Mouse (Mus musculus): ENCODE results near the gene Mapkbp1.

The Mapkbp1 gene

DNA sequence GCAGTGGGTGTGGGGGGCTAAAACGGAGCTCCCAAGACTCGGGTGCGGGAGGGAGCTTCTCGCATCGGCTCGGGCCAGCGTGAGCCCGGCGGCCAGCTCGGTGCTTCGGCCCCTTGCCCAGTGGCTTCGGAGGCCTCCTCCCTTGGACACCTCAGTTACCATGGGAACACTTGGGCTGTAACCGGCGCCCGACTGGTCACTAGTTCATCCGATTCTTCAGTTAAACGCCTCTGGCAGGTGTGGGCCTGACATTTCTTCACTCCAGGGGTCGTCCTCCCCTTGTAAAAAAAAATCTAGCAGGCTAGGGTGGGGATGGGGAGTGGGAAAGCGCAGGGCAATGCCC lies at the start of gene Mapkbp1:
Gene Mapkbp1, plus strand, starts transcription at position 163 of the 343 bp plus-strand sequence.
- DNase-seq (ENCODE audit: low read depth, low spot score) = no peak

DNA sequence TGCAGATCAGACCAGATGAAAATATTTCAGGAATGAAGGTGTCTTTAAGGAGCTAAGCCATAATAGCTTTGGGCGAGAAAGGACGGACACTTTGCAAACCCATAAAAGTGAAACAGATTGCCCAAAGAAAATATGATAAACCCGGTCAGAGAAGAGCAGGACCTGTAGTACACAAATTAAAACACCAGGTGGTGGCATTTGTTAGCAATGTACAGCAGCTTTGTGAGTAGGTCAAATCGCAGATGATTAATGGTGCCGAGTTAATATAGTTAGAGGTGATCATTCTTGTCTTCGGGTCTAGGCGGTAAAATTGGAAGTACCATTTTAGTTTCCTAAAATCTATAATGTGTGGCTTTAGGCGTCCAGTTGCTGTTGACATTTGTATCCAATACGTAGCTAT lies 1.9 kb upstream of the Mapkbp1 start:
- DNase-seq (ENCODE audit: low read depth, low spot score) = peak; percentile 70

DNA sequence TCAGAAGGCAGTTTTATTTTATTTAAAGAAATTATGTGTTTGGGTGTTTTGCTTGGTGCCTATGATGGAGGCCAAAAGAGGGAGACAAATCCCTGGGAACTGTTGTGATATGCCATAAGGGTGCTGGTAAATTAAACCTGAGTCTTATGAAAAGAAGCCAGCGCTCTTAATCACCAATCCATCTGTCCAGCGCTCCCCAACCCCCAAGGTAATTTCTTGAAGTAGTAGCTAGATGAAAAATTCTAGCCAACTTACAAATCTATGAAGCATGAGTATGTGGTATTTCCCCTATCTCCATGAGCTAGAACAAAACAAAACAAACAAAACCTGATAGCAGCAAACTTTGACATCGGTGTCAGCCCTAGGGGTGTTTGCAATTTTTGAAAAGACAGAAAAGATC lies 1.2 kb upstream of the Mapkbp1 start:
- DNase-seq (ENCODE audit: low read depth, low spot score) = no peak

DNA sequence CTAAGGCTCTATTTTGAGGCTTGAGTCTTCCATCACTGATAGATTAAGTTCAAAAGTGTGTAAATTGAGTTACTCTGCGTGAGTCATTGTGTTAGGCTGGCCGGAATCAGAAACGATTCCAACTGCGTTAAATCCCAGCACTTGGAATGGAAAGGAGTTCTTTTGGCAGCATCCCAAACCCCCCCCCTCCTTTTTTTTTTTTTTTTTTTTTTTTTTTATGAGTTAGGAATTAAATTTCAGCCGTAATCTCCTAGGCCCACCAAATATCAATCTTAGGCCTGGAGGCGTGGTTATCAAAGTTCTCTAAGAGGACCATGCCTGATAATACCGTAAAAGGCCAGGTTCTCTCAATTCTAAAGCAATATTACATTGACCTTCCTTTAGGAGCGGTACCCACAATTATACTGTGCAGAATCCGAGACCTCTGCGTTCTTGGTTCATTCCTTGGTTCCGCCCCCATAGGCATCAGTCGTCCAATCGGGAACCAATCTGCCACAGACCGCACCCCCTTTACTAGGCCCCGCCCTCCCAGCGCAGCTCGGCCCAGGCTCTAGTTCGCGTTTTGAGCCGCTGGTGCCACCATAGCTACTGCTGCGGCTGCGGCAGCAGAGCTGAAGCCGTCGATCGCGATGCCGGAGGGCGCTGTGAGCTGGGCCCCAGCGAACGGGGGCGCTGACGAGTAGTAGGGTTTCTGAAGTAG lies 512 bp upstream of the Mapkbp1 start:
- DNase-seq (ENCODE audit: low read depth, low spot score) = peak; percentile 96

DNA sequence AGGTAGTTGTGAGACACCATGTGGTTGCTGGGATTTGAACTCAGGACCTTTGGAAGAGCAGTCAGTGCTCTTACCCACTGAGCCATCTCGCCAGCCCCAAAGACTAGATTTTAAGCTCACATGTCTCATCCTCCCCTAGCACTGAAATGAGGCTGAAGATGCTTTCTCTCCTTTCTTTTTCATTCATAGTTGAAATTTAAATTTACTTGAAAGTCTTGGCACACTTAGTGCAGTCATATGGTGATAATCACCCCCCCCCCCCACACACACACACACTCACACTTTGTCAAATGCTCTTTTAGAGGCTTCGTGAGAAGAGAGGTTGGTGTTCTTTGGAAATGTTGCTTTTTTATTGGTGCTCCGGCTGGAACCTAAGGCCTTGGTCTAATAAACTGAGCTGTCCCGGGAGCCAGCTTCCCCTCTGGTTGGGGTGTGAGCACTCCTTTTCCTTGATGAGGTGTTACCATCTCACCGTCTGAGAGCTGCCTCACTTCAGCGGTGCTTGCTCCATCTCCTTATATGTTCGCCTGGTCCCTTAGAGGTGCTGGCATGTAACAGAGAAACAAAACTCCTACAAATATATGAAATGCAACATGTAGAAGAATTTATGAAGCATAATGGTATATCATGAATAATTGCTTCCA lies 8.0 kb downstream of the Mapkbp1 start:
- DNase-seq (ENCODE audit: low read depth, low spot score) = no peak

DNA sequence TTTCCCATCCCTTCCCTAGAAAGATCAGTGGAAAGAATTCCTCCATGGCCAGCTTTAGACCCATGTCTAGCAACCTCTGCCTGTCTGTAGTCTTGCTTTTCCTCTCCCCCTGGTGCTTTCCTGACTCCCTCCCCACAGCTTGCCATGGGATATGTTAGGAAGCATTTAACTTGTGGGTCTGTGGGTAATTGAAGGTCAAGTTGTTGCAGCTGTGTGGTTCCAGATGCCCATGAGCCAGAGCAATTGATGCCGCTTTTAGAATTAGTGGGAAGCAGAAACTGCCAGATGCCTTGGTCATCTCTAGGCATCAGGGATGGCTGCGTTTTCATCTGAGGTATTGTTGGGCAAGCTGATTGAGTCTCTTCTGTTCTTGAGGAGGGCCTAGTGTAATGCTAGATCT lies 9.1 kb downstream of the Mapkbp1 start:
- DNase-seq (ENCODE audit: low read depth, low spot score) = no peak

DNA sequence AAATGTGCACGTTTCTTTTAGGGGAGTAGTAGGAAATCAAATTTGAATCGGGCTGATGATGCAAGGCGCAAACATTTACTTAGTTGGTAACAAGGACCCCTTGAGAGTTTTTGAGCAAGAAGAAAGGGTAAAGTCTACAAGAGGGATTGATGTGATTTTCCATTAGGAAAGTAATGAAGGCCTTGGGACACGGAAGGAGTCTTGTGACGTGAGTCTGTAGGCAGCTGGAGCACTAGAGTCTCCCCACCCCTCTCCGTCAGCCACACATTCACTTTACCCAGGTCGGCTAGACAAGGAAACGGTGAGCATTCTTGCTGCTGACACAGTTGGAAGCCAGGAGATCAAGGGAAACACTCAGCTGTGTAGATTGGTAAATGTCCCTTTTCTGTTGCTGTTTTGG lies 13.4 kb downstream of the Mapkbp1 start:
- DNase-seq (ENCODE audit: low read depth, low spot score) = no peak

DNA sequence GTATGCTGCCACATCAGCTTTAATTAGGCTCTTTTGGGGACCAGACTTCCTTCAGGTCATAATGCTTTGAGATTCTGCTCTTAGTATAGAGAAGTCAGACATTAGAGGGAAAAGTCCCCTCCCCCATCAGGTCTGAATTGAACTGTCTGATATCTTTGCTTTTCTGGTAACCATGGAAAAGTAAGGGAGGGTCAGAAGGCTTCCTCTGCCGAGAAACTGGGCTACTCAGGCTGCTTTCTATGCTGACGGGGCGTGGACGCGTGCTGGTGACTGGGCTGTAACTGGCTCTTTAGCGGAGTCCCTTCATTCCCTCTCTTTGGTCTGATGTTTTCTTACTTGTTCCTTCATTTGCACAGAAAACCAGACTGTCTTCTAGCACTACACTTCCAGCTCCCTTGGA lies 13.9 kb downstream of the Mapkbp1 start:
- no peak for DNase-seq (ENCODE audit: low read depth, low spot score)

DNA sequence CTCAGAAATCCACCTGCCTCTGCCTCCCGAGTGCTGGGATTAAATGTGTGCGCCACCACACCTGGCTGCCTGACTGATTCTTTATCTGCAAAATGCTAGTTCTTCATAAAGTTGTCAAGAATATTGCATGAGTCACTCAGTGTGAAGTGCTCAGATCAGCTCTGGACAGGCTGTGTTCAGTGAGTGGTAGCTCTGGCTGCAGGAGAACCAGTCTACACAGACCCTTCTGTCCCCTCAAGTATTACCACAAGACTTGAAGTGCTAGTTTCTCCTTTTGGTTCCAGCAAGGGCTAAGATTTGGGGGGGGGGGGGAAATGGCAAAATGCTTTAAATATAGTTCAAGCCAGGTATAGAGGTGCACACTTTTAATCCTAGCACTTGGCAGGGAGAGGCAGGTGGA lies 14.9 kb downstream of the Mapkbp1 start:
- no peak for DNase-seq (ENCODE audit: low read depth, low spot score)

DNA sequence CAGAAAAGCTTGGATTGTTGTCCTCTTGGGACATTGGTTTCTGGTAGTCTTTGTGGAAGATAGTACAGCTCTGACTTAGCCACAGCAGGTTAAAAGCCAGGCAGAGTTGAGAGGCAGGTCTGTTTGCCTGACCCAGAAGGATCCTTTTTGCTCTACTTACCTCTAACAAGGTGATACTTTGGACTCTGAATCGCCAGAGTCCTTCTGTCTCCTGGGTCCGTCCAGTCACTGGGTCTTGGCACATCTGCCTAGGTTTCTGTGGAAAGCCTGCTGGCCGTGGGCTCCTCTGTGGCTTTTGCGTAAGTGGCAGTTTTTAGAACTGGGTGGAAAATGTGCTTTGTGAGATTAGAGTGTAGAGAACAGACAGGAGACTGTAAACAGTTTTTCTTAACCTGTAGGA lies 16.5 kb downstream of the Mapkbp1 start:
- no peak for DNase-seq (ENCODE audit: low read depth, low spot score)

DNA sequence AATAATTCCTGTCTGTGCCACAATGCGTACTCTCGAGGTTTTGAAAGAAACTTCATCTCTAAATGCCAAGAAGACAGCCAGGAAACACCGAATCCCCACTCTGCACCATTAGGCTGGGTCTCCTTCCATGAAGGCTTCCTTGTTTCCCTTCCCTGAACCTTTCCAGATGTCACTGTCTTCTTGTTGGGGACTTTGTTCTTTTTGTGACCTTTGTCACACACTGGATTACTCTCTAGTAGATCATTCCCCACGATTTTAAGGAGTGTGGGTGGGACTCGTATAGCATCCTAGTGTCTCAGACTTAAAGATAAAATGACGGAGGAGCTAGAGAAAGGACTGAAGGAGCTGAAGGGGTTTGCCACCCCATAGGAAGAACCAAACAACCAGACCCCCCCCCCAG lies 18.4 kb downstream of the Mapkbp1 start:
- DNase-seq (ENCODE audit: low read depth, low spot score) = no peak

DNA sequence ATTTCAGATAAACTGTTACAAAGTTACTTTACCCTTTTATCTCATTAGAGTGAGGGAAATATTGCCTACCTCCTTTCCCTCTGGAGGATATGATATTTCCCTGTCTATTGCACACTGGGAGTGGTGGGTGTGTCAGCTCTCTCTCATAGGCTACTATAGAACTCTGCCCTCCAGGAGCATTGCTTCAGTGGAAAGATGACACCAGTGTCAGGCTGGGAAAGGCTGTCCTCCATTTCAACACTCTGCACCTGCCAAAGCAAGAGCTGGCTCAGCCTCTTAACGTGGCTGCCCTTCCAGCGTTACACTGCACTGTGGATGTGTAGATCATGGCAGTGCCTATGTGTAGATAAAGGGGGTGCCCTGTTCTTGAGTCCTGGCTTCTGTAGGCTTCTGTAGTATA lies 19.9 kb downstream of the Mapkbp1 start:
- no peak for DNase-seq (ENCODE audit: low read depth, low spot score)

DNA sequence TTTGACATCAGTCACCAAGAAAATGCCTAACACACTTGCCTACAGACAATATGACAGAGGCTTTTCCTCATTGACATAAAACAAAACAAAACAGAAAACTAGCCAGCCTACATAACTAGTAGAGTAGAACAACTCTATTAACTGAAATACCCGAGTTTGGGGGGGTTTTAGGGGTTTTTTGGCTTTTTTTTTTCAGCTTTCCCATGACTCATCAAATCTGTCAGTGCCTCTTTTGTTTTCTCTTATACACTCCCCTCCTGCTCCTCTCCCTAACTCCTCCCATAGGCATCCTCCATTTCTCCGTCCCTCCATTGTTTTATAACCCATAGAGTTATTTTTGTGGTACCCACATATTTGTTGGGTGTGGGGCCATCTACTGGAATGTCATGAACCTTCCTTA lies 21.0 kb downstream of the Mapkbp1 start:
- no peak for DNase-seq (ENCODE audit: low read depth, low spot score)

DNA sequence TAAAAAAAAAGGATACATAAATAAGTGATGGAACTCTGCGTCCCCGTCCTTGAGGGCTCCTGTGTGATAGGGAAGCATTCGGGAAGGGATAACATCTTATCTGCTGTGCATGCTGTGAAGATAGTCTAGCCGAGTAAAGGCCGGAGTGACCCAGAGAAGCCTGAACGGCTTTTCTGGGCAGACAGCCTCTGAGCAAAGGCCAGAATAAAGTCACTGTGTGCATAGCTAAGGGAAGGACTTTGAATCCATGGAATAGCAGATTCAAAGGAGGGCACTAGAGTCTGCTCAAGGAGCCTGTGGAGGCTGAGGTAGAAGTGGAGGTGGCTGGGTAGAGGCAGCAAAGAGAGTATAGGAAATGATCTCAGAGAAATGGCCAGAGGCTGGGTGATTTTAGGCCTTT lies 22.3 kb downstream of the Mapkbp1 start:
- DNase-seq (ENCODE audit: low read depth, low spot score) = no peak

DNA sequence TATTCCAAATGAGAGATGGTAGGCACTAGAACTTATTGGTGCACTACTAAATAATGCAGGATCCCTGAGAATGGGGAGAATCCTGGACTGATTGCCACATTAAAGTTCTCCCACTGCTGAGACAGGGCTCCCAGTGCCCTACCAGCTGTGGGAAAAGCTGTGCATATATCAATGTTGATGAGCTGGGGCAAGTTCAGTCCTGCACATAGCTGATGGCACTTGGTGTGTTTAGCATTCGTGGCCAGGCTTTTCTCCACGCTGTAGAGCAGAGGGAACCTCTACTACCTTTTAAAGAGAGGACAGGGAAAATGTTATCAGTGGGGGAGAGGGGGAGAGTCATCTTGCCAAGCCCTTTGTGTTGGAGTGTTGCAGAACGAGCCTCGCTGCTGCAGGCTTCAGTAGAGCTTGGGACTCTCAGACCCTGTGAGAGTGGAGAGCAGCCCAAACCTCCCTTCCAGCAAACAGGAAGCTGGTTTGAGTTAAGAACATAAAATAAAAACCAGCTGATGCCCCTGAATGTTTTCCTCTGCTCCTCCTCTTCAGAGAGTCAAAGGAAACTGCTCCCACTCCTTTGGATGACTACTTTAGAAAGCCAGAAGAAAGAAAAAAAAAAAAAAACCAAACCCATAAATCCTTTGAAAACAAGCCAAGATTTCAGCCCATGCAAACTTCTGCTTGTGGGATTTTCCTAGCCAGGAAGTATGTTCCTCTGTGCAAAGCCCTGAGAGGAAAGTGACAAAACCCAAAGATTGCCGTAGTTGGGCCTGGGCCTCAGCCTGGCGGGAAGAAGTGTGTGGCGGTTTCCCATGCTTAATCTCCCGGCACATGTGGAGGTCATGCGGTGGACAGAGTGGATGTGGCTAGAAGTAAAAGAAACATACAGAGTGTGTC lies 23.1 kb downstream of the Mapkbp1 start:
- no peak for DNase-seq (ENCODE audit: low read depth, low spot score)

DNA sequence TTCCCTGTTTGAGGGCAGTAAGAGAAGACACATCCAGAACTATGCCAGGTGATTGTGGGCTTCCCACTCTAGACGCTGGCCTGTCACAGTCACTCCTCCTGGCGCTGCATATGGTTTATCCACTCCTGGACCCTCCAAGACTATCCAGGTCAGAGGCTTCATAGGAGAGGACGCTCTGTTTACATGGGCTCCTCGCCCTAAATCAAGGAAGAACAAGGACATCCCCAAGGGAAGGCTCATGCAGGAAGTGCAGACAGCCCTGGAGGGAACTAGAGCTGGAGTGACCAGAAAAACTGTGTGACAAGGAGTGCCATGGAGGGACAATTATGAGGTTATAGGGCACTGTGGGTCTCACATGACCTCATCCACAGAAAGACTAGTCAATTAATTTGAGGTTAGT lies 24.9 kb downstream of the Mapkbp1 start:
- no peak for DNase-seq (ENCODE audit: low read depth, low spot score)

DNA sequence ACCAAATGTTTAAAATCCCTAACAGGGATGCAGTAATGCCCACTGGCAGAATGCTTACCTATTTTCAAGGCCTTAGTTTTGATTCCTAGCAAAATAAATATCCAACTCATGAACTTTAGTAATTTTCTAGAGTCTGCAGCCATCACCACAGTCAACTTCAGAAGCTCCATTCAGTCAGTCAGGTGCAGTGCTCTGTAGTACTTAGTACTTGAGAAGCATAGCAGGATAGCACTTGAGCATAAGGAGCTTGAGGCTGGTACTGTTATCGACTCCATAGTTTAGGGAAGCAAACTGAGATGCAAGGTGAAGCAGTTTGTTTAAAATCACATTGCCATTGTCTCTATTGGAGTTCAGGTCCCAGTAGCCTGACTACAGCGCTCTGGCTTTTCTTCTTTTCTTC lies 27.2 kb downstream of the Mapkbp1 start:
- no peak for DNase-seq (ENCODE audit: low read depth, low spot score)

DNA sequence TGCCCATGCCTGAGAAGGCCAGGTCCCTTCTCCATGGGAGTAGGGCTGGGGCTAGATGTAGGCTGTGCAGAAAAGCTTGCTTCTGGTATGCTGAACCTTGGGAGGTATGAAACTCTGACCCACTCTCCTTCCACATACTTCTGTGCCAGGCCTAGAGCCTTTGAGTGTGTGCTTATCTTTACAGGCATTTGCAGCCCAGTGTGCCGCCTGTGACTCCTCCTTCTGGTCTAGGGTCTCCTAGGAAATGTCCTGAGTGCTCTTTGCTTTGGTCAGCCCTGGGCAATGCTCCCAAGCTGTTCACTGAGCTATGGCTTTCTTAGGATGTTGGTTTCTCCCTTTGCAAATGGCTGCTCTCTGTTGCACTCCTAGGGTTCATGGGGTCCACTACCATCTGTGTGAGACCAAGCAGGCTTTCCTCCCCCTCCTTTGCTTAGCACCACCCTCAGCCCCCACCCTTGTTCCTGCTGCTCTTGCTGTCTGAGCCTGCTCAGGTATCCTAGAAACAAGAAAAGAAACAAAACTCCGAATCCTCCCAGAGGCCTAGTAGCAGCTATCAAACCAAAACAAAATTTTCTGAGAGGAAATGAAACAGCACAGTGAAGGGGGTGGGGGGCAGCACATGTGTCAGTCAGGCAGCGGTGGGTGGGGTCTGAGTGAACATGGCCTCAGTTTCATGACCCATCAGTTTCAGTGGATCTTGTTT lies 28.5 kb downstream of the Mapkbp1 start:
- no peak for DNase-seq (ENCODE audit: low read depth, low spot score)

DNA sequence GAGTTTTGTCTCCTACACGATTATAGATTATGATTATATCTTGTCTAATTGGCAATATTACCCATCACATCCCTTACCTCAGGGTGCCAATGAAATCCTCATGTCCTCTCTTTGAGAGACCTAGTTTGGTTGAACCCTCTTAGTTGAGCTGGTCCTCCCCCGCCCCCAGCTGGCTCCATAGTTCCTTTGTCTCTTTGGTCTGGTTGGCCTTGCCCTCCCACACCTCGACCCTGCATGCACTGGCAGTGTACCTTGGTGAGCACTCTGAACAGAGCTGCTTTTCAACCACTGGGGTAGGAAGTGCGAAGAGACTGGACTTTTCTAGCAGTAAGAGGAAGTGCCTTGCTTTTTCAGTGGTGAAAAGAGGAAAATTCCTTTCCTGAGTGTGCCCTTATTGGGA lies 29.5 kb downstream of the Mapkbp1 start:
- DNase-seq (ENCODE audit: low read depth, low spot score) = no peak

DNA sequence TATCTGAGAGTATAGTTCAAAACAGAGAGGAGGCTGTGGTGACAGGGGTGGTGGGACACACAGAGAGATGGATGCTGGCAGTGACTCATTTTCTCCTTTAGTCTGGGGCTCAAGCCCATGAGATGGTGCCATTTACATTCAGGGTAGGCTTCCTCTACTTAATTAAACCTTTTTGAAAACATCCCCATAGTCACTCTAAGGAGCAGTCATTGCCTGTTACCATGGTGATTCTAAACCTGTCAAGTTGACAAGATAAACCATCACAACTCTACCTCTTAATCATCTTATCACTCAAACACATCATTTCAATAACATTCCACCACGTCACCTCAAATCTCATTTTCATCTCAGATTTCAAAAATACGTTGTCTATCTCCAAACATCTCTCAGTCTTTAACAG lies 31.5 kb downstream of the Mapkbp1 start:
- DNase-seq (ENCODE audit: low read depth, low spot score) = peak; percentile 18

DNA sequence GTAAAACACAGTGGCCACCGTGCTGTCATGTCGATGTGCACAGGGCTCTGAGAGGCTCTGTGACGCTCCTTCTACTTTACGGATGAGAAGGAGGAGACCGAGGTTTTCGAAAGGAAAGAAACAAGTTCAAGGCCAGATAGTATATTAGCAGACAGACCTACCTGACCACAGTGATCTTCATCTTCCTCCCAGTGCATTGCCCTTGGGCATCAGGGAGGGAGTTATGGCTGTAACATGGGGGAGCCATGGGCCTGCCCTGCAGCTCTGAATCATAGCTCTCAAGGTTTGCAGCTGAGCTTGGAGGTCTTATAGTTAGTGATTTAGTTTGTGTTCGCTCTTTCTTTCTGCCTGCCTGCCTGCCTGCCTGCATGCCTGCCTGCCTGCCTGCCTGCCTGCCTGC lies 34.2 kb downstream of the Mapkbp1 start:
- DNase-seq (ENCODE audit: low read depth, low spot score) = no peak

DNA sequence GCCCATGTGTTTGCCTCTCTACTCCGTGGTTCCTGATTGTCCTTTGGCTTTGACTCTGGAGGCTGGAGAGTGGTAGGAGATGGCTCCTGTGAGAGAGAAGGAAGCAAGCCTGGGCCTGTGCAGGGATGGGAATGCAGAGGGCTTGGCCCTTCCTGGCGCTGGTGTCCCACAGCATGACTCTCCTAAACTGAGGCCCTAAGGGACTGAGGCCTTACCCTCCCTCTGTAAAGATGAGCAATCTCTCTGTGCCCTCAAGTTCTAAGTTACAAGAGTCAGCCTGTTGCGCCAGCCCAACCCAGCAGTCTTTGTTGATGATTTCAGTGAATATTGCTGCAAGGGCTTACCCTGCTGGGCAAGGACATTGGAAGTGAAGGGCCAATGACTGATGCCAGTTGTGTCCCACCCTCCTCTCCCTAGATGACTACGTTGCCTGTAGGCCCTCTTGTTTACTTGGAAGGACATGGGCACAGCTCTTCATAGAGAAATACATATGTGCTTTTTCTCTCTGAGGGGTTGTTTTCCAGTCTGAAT lies 35.2 kb downstream of the Mapkbp1 start:
- DNase-seq (ENCODE audit: low read depth, low spot score) = no peak
